Mouse (Mus musculus) E14TG2a.4 (cell line): ENCODE results near the gene Gm5089.

Experiments
- CTCF ChIP-seq: conservative IDR thresholded peaks from 2 replicates; pipeline ENCODE4 v1.5.1; 2014; ENCODE audit warnings: low read length
- POU5F1 ChIP-seq: IDR thresholded peaks from 2 replicates; pipeline ENCODE4 v1.6.1; 2014; ENCODE audit warnings: low read length, borderline replicate concordance

DNA sequence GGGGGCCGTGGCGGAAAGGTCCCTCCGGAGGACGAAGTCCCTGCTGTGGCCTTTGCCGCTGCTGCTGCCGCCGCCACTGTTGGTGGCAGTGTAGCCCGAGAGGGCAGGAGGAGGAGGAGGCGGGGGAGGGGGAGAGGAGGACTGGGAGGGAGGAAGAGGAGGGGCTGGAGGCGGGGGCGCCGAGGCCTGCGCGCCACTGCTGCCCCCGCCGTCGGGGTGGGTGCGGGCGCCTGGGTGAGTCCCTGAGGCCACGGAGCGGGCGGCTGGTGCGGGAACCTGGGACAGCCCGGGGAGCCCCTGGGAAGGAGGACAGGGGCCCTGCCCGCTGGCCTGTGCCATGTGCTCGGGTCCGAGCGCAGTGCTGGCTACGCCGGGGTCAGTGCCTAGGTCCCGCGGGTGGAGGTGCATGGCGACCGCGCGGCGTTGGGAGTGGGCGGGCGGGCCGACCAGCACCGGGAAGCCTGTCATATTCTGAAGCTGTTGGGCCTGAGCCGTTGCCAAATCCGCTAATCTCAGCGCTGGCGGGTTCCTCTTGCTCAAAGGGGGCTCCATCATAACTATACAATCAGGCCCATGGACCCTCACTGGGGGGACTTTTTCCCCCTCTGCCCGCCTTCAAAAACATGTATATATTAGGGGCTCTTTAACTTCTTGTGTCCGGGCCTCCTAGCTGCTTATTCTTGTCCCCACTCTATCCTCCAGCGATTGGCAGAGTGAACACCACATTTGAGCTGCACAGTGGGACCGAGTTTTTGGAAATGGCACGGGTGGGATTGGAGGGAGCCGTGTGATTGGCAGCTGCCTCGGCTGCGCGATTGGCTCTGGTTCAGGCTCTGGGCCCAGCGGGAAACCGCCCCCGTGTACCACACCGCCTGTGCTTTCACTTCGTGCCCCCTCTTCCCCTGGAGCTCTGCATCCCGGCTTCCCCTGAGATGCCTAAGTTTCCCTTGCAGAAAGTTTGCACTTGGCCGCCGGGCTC, 14.1 kb upstream of the Gm5089 start, which contains the start of gene Zic5:
- no peak for TF ChIP-seq CTCF
- no peak for TF ChIP-seq POU5F1
